Mouse (Mus musculus) midbrain, embryonic 12.5 days (tissue): ENCODE data around the gene Hps4. TPM values are rescaled to one million over a fixed set of nuclear protein-coding genes. Genes with fewer than 3 reads are reported as not detected.

ENCODE experiments used
- ATAC-seq: fragments of 200-750 bp; cut with Nextera tagmentation; 2 replicates; pipeline ENCODE4 v1.8.0; 2017; ENCODE audit warnings: low read depth, moderate TSS enrichment, moderate library complexity; ENCODE audit not compliant: low FRiP score
- H3K27ac ChIP-seq: fragments of 300-500 bp; sonication (generic); replicated peaks from 2 replicates; pipeline ENCODE4 v1.5.1; 2016; ENCODE audit warnings: mild to moderate bottlenecking
- H3K27me3 ChIP-seq: fragments of 300-500 bp; sonication (generic); 2 replicates; pipeline ENCODE4 v1.6.1; 2016; ENCODE audit warnings: mild to moderate bottlenecking
- H3K36me3 ChIP-seq: fragments of 300-500 bp; sonication (generic); 2 replicates; pipeline ENCODE4 v1.6.1; 2016
- H3K4me1 ChIP-seq: fragments of 300-500 bp; sonication (generic); 2 replicates; pipeline ENCODE4 v1.6.1; 2016
- H3K4me2 ChIP-seq: fragments of 300-500 bp; sonication (generic); replicated peaks from 2 replicates; pipeline ENCODE4 v1.6.1; 2016; ENCODE audit warnings: mild to moderate bottlenecking, moderate library complexity
- H3K4me3 ChIP-seq: fragments of 300-500 bp; sonication (generic); 2 replicates; pipeline ENCODE4 v1.5.1; 2016; ENCODE audit warnings: mild to moderate bottlenecking
- H3K9ac ChIP-seq: fragments of 300-500 bp; sonication (generic); replicated peaks from 2 replicates; pipeline ENCODE4 v1.6.1; 2016; ENCODE audit warnings: mild to moderate bottlenecking, moderate library complexity
- H3K9me3 ChIP-seq: fragments of 300-500 bp; sonication (generic); 2 replicates; pipeline ENCODE4 v1.6.1; 2016; ENCODE audit warnings: mild to moderate bottlenecking
- WGBS: fragments of 180-500 bp; shearing (Covaris S2); methylation state at CpG from one replicate; pipeline ENCODE4 v1.1.7; 2016; 5-methylcytosine and 5-hydroxymethylcytosine counted together
- polyA plus RNA-seq: library from polyadenylated mRNA; unstranded; fragments of >200 nt; fragmentation: Nextera tagmentation; extraction: Ambion mirVana; gene quantifications from 2 replicates; pipeline ENCODE4 v1.2.1, GENCODE M21; 2016

Gene Hps4
- polyA plus RNA-seq, result 35.7 and 38.4 TPM in 2 replicates

GRCm38 (mm10) chr5:112342463-112343204 is at the start of gene Hps4, which contains the start of gene Srrd:
Hps4 (plus strand) TSS chr5:112343083.
Srrd (minus strand) TSS chr5:112343040.
- no peaks in the 10 kb centered on the region for H3K9me3 ChIP-seq
- H3K4me1 ChIP-seq, result peaks cover 40% of the 10 kb centered on the region
- ATAC-seq, result peak; percentile 53
- no peaks in the 10 kb centered on the region for H3K27me3 ChIP-seq
- 2% methylated on average over 64 of the region's 64 CpGs for WGBS
- H3K4me3 ChIP-seq, result peak within 1 kb of the TSS; percentile 68
- H3K4me2 ChIP-seq, result peak within 1 kb of the TSS; percentile 79
- H3K36me3 ChIP-seq, result peaks cover 40% of the 10 kb centered on the region
- H3K27ac ChIP-seq, result peak within 1 kb of the TSS; percentile 40; the same call in 1 of the 2 replicates
- H3K9ac ChIP-seq, result peak within 1 kb of the TSS; percentile 80

DNA sequence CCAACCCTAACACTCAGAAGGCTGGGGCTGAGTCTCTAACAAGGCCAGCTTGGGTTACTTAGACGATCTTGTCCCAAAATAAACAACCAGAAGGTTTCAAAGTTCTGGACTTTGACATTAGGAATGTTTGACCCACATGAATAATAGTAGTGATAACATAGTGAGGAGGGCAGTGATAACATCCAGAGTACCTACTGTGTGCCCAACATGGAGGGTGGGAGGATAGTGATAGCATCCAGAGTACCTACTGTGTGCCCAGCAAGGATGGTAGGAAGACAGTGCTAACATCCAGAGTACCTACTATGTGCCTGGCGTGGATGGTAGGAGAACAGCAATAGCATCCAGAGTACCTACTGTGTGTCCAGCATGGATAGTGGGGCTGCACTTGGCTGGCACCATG is 49.1 kb upstream of the Hps4 start:
- no peak overlapping the region for H3K4me2 ChIP-seq
- no peak for ATAC-seq
- H3K9me3 ChIP-seq, result no peaks in the 10 kb centered on the region
- H3K4me1 ChIP-seq, result peaks cover 19% of the 10 kb centered on the region
- 80% methylated on average over 2 of the region's 2 CpGs for WGBS
- no peak overlapping the region for H3K9ac ChIP-seq
- no peaks in the 10 kb centered on the region; the same call in 1 of the 2 replicates for H3K36me3 ChIP-seq
- no peaks in the 10 kb centered on the region for H3K27me3 ChIP-seq
- H3K27ac ChIP-seq, result no peak overlapping the region
- H3K4me3 ChIP-seq, result no peak overlapping the region

GRCm38 (mm10) chr5:112294696-112295095 is 48.2 kb upstream of the Hps4 start:
- WGBS, result 67% methylated on average over 4 of the region's 4 CpGs
- Histone ChIP-seq H3K27me3 (no peaks in the 10 kb centered on the region), H3K4me3 (no peak overlapping the region), H3K9ac (no peak overlapping the region), H3K9me3 (no peaks in the 10 kb centered on the region), H3K27ac (no peak overlapping the region), H3K4me1 (peaks cover 19% of the 10 kb centered on the region), H3K36me3 (no peaks in the 10 kb centered on the region; the same call in 1 of the 2 replicates), H3K4me2 (no peak overlapping the region)
- ATAC-seq, result no peak

DNA sequence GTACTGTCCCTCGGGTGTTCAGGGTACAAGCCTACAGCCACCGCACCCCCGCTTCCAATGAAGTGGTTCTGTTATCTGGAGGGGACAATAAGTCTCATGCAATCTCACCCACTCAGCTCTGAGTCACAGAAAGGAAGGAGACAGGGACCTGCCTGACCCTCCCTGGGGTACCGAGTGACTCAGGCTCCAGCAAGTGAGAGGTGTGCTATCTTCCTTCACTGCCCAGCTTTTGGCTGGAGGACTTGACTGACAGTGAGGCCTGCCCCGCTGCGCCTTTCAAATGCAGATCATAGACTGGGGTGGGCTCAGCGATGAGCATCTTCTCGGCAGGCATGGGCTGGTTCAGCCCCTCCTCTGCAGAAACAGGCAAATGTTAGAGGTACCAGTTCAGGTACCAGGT is 47.7 kb upstream of the Hps4 start:
- ATAC-seq, result no peak
- Histone ChIP-seq H3K9ac (no peak overlapping the region), H3K4me3 (no peak overlapping the region), H3K4me2 (no peak overlapping the region), H3K27ac (no peak overlapping the region), H3K4me1 (peaks cover 19% of the 10 kb centered on the region), H3K9me3 (no peaks in the 10 kb centered on the region), H3K27me3 (no peaks in the 10 kb centered on the region), H3K36me3 (no peaks in the 10 kb centered on the region; the same call in 1 of the 2 replicates)
- 27% methylated on average over 8 of the region's 8 CpGs for WGBS

GRCm38 (mm10) chr5:112295564-112295963 is 47.3 kb upstream of the Hps4 start:
- no peak for ATAC-seq
- Histone ChIP-seq H3K9ac (no peak overlapping the region), H3K36me3 (no peaks in the 10 kb centered on the region; the same call in 1 of the 2 replicates), H3K27ac (no peak overlapping the region), H3K4me2 (no peak overlapping the region), H3K9me3 (no peaks in the 10 kb centered on the region), H3K4me3 (no peak overlapping the region), H3K4me1 (peaks cover 19% of the 10 kb centered on the region), H3K27me3 (no peaks in the 10 kb centered on the region)
- WGBS, result 50% methylated on average over 8 of the region's 8 CpGs

DNA sequence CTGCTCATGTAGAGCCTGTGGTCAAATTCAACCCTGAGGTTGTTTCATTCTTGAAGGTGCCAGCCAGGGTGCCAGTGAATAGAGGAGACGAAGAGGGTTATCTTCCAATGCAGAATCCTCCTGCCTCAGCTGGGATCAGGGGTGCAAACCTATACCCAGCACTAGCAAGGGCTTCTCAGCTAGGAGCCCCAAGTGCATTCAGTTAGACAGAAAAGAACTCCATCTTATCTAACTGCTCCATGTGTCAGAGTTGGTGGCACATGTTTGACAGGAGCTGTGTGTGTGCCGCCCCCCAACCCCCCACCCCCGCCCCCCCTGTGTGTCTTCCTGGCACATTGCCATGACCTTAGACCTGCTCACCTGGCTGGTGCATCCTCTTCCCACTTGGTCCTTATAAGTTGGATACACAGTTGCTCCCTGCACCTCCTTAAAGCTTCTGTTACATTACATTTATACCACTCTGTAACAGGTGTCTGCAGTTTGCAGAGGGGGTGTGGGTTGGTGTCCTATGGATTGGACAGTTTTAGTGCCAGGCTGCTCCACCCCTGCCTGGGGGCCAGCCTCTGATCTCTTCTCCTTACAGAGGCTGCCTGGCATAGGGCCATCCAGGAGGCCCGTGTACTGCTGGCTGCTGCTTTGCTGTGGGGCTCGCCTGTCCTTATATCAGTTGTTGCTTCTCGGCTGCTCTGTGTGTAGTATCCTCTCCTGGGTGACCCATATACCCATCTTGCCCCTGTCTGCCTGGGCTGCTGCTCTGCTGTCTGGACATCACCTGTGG is 46.3 kb upstream of the Hps4 start:
- H3K27ac ChIP-seq, result no peak overlapping the region
- WGBS, result 87% methylated on average over 6 of the region's 6 CpGs

DNA sequence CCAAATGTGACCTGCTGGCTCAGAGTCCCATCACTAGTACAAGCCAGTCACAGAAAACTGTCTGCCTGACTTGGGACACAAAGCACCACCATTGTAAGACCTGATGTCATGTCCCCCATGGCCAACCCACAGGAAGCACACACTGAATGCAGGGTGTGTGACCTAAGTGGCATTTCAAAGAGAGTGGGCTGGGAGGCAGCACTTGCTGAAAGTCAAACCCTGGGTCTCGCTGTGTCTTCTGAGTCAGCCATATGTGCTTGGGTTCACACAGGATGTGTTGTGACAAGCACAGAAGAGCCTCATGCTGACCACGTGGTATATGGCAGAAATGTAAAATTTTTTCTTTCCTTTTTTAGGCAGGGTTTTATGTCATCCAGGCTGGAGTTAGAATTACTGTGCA is 45.6 kb upstream of the Hps4 start:
- Histone ChIP-seq H3K27me3 (no peaks in the 10 kb centered on the region), H3K9me3 (no peaks in the 10 kb centered on the region), H3K4me1 (peaks cover 19% of the 10 kb centered on the region), H3K27ac (no peak overlapping the region), H3K36me3 (no peaks in the 10 kb centered on the region), H3K9ac (no peak overlapping the region), H3K4me3 (no peak overlapping the region), H3K4me2 (no peak overlapping the region)
- ATAC-seq, result no peak
- WGBS, result 81% methylated on average over 2 of the region's 2 CpGs

More for the DNA sequence above, 46.3 kb upstream of the Hps4 start:
- Histone ChIP-seq H3K4me1 (peaks cover 19% of the 10 kb centered on the region), H3K27me3 (no peaks in the 10 kb centered on the region), H3K4me3 (no peak overlapping the region), H3K9me3 (no peaks in the 10 kb centered on the region), H3K9ac (no peak overlapping the region), H3K4me2 (no peak overlapping the region), H3K36me3 (no peaks in the 10 kb centered on the region; the same call in 1 of the 2 replicates)
- ATAC-seq, result no peak

DNA sequence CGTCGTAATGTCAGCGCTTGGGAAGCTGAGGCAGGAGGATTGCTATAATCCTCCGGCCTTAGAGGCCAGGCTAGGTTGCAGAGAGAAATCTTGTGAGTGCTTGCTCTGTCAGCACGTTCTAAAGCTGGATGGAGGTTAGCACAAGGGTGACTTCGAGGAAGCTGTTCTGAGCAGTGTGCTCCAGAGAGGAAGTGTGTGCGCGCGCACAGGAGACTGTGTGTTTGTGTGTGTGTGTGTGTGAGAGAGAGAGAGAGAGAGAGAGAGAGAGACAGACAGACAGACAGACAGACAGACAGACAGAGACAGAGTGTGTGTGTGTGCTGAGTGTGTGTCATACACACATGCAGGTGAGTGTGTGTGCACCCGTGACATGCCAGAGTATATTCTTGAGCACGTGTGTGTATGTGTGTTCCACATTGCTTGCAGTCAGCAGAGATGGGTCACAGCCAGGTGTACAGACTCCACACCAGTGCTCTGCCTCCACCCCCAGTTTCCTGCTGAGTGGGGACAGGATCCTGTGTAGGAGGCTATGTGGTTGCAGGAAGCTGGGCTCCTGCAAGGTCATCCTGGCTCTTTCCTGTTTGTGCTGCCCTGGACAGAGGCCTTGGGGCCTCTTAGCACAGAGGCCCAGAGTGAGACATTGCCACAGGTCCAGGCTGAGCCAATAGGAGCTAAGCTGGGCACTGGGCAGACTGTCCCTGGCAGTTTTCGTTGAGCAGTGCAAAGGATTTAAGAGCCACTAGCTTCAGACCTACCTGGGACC is 44.5 kb upstream of the Hps4 start:
- no peak overlapping the region for H3K27ac ChIP-seq
- WGBS, result 91% methylated on average over 12 of the region's 12 CpGs
- H3K4me1 ChIP-seq, result peaks cover 19% of the 10 kb centered on the region
- H3K4me3 ChIP-seq, result no peak overlapping the region
- H3K27me3 ChIP-seq, result no peaks in the 10 kb centered on the region
- no peaks in the 10 kb centered on the region for H3K9me3 ChIP-seq
- no peak overlapping the region for H3K9ac ChIP-seq
- ATAC-seq, result no peak
- H3K4me2 ChIP-seq, result no peak overlapping the region
- no peaks in the 10 kb centered on the region for H3K36me3 ChIP-seq

GRCm38 (mm10) chr5:112299399-112299798 is 43.5 kb upstream of the Hps4 start:
- no peaks in the 10 kb centered on the region for H3K9me3 ChIP-seq
- no peak overlapping the region for H3K4me3 ChIP-seq
- no peak overlapping the region for H3K4me2 ChIP-seq
- 0 out of 2 replicates have a peak overlapping the region, but pooled peaks have one; percentile 10 for H3K27ac ChIP-seq
- H3K9ac ChIP-seq, result no peak overlapping the region
- ATAC-seq, result no peak
- H3K4me1 ChIP-seq, result peaks cover 14% of the 10 kb centered on the region
- 88% methylated on average over 4 of the region's 4 CpGs for WGBS
- no peaks in the 10 kb centered on the region for H3K36me3 ChIP-seq
- no peaks in the 10 kb centered on the region for H3K27me3 ChIP-seq

- H3K9ac ChIP-seq, result no peak overlapping the region
- H3K27me3 ChIP-seq, result no peaks in the 10 kb centered on the region
- no peak overlapping the region for H3K4me3 ChIP-seq
- 69% methylated on average over 2 of the region's 2 CpGs for WGBS
- H3K4me1 ChIP-seq, result peaks cover 7% of the 10 kb centered on the region
- H3K4me2 ChIP-seq, result no peak overlapping the region
- no peak overlapping the region for H3K27ac ChIP-seq
- H3K9me3 ChIP-seq, result no peaks in the 10 kb centered on the region
- H3K36me3 ChIP-seq, result no peaks in the 10 kb centered on the region
- ATAC-seq, result no peak
Measured at GRCm38 (mm10) chr5:112300112-112300511, 42.8 kb upstream of the Hps4 start.

DNA sequence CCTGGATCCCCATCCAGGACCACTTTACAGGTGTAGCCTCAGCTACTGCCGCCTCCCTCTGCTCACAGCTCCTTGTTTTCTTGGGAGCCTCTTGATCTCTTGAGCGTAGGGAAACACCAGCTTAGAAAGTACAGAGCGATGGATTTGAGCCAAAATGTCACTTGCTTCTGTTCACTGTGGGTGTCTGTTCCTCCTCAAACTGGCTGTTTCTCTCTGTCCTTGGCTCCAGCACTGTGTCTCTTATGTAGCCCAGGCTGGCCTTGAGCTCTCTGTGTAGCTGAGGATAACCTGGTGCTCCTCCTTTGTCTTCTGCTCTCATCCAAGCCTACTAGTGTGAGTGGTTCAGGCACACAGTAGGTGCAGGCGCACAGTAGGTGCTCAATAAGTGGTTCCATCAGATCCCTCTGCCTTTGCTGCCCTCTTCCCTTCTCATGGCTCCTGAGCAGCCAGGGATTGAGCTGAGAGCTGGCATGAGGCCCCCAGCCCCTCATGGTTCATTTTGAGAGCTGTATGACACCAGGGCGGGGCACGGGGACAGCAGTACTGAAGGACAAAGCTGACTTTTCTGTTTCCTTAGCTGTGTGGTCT is 42.1 kb upstream of the Hps4 start:
- Histone ChIP-seq H3K4me2 (no peak overlapping the region), H3K9me3 (no peaks in the 10 kb centered on the region), H3K4me3 (no peak overlapping the region), H3K27ac (no peak overlapping the region), H3K36me3 (no peaks in the 10 kb centered on the region), H3K9ac (no peak overlapping the region), H3K4me1 (no peaks in the 10 kb centered on the region), H3K27me3 (no peaks in the 10 kb centered on the region)
- WGBS, result 90% methylated on average over 6 of the region's 6 CpGs
- no peak for ATAC-seq
